Mouse (Mus musculus): ENCODE data around the gene Kcnip2. TPM values are rescaled to one million over a fixed set of nuclear protein-coding genes. Genes with fewer than 3 reads are reported as not detected.

Gene Kcnip2
- total and polyA plus RNA-seq, 3 experiments: not detected

GRCm38 (mm10) chr19:45749243-45750043 lies 66.4 kb downstream of the Kcnip2 start, which contains the start of gene Npm3 (continued):
- TF ChIP-seq HCFC1 (IDR thresholded peaks at IDR 0.05; ENCODE audit: low read depth, low read length) (peak; percentile 72), ZKSCAN1 (IDR thresholded peaks at IDR 0.05; ENCODE audit: borderline replicate concordance, low read depth, low read length) (no peak), MAZ (IDR thresholded peaks at IDR 0.05; ENCODE audit: low read depth, low read length) (no peak), SIN3A (IDR thresholded peaks at IDR 0.05; ENCODE audit: low read length) (peak; percentile 90), MAX (IDR thresholded peaks at IDR 0.05; ENCODE audit: low read length) (peak; percentile 69), ETS1 (conservative IDR thresholded peaks at IDR 0.05; ENCODE audit: low read depth, low read length) (no peak), RCOR1 (conservative IDR thresholded peaks at IDR 0.05; ENCODE audit: low read depth, low read length) (no peak), POLR2AphosphoS2 (IDR thresholded peaks at IDR 0.05; ENCODE audit: low read depth, low read length) (peak; percentile 83), MAFK (IDR thresholded peaks at IDR 0.05; ENCODE audit: insufficient replicate concordance, low read length) (no peak), POLR2A (IDR thresholded peaks at IDR 0.05; ENCODE audit: low read depth, low read length) (peak; percentile 83)

- peaks cover 14 to 42% of the 10 kb centered on the region in 2 experiments for H3K36me3 ChIP-seq (replicated peaks in 1 of 2; ENCODE audit: control insufficient read depth in 1 of 2, insufficient read depth in 1 of 2, low read length in 1 of 2)
Observed at GRCm38 (mm10) chr19:45748691-45749242, 67.1 kb downstream of the Kcnip2 start.

DNA sequence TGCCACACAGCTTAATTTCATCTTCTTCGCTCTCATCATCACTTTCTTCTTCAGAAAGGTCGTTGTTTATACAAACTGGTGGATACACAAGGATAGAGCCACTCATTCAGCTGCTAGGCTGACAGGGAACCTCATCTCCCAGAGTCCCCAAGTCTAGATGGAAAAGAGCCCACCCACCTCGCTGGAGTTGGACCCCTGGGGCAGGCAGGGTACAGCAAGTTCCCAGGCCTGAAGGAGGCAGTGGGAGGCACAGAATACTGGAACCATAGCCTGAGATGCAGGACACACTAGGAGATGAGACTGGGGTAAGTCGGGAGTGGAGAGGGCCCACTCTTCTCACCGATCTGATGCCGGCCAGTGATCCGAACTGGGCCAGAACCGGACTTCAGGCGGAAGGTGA lies 67.7 kb downstream of the Kcnip2 start:
- Histone ChIP-seq H3K4me3 (replicated peaks in 1 of 3; ENCODE audit: low read depth in 2 of 3, low read length in 2 of 3, poor library complexity in 1 of 3) (peak overlapping the region; percentile 59 to 100 (median 99)), H3K9me3 (replicated peaks; ENCODE audit: low read length) (no peaks in the 10 kb centered on the region), H3K9ac (ENCODE audit: insufficient read depth, low read depth) (peak overlapping the region; percentile 91), H3K4me2 (ENCODE audit: insufficient read depth, low read depth, poor library complexity, severe bottlenecking) (peak overlapping the region; percentile 79), H3K79me2 (replicated peaks; ENCODE audit: control insufficient read depth, extremely low read depth, insufficient read depth, poor library complexity, severe bottlenecking) (0 out of 2 replicates have a peak, but pooled peaks cover 3% of the 10 kb centered on the region), H3K27me3 (replicated peaks) (no peaks in the 10 kb centered on the region), H3K36me3 (replicated peaks in 1 of 2; ENCODE audit: control insufficient read depth in 1 of 2, insufficient read depth in 1 of 2, low read length in 1 of 2) (peaks cover 11 to 37% of the 10 kb centered on the region in 2 experiments), H3K27ac (ENCODE audit: insufficient read depth, low read depth) (no peak overlapping the region), H3K4me1 (ENCODE audit: control insufficient read depth in 1 of 2, insufficient read depth in 2 of 2) (peaks cover 5 to 45% of the 10 kb centered on the region in 2 experiments)
- TF ChIP-seq ZNF384 (IDR thresholded peaks at IDR 0.05; ENCODE audit: low read depth, low read length) (no peak), POLR2A (IDR thresholded peaks at IDR 0.05; ENCODE audit: low read depth, low read length) (peak; percentile 34; the same call in 1 of the 2 replicates)
- in situ Hi-C loops (cut with MboI; ENCODE audit: low pct_ligation_motif_present, low pct_unique_long_range_greater_than_20kb, low sequenced_read_pairs) (loop anchor here (5.0 to 10.0 kb wide), 2 partner anchors 176 to 533 kb away; no protein-coding TSS in a partner anchor), dilution Hi-C loops (cut with MboI; ENCODE audit: extremely low pct_ligation_motif_present, extremely low pct_unique_long_range_greater_than_20kb, low sequenced_read_pairs) (no loop called here)
- DNase-seq (ENCODE audit: extremely low read depth): peak; percentile 8

More at GRCm38 (mm10) chr19:45748691-45749242, 67.1 kb downstream of the Kcnip2 start:
- Histone ChIP-seq H3K4me2 (ENCODE audit: insufficient read depth, low read depth, poor library complexity, severe bottlenecking) (peak overlapping the region; percentile 79), H3K9me3 (replicated peaks; ENCODE audit: low read length) (no peaks in the 10 kb centered on the region), H3K9ac (ENCODE audit: insufficient read depth, low read depth) (peak overlapping the region; percentile 91), H3K4me3 (replicated peaks in 1 of 3; ENCODE audit: low read depth in 2 of 3, low read length in 2 of 3, poor library complexity in 1 of 3) (peak overlapping the region; percentile 59 to 100 (median 99)), H3K27ac (ENCODE audit: insufficient read depth, low read depth) (0 out of 2 replicates have a peak overlapping the region, but pooled peaks have one; percentile 22), H3K79me2 (replicated peaks; ENCODE audit: control insufficient read depth, extremely low read depth, insufficient read depth, poor library complexity, severe bottlenecking) (0 out of 2 replicates have a peak, but pooled peaks cover 3% of the 10 kb centered on the region), H3K27me3 (replicated peaks) (no peaks in the 10 kb centered on the region), H3K4me1 (ENCODE audit: control insufficient read depth in 1 of 2, insufficient read depth in 2 of 2) (peaks cover 5 to 45% of the 10 kb centered on the region in 2 experiments)
- dilution Hi-C loops (cut with MboI; ENCODE audit: extremely low pct_ligation_motif_present, extremely low pct_unique_long_range_greater_than_20kb, low sequenced_read_pairs) (no loop called here), in situ Hi-C loops (cut with MboI; ENCODE audit: low pct_ligation_motif_present, low pct_unique_long_range_greater_than_20kb, low sequenced_read_pairs) (loop anchor here (5.0 to 10.0 kb wide), 2 partner anchors 176 to 534 kb away; no protein-coding TSS in a partner anchor)
- peak; percentile 21 for DNase-seq (ENCODE audit: extremely low read depth)
- TF ChIP-seq CHD1 (IDR thresholded peaks at IDR 0.05; ENCODE audit: low read depth, low read length): no peak
- no peak for TF ChIP-seq NELFE (IDR thresholded peaks at IDR 0.05; ENCODE audit: low read depth, low read length)
- no peak for TF ChIP-seq MAZ (IDR thresholded peaks at IDR 0.05; ENCODE audit: low read depth, low read length)
- no peak for TF ChIP-seq JUN (IDR thresholded peaks at IDR 0.05; ENCODE audit: insufficient read depth, low read depth, low read length)
- no peak for TF ChIP-seq RAD21 (IDR thresholded peaks at IDR 0.05; ENCODE audit: low read depth, low read length)
- TF ChIP-seq RCOR1 (conservative IDR thresholded peaks at IDR 0.05; ENCODE audit: low read depth, low read length): no peak
- TF ChIP-seq HCFC1 (IDR thresholded peaks at IDR 0.05; ENCODE audit: low read depth, low read length): no peak
- no peak for TF ChIP-seq USF1 (IDR thresholded peaks at IDR 0.05; ENCODE audit: low read depth, low read length)
- no peak for TF ChIP-seq ZKSCAN1 (IDR thresholded peaks at IDR 0.05; ENCODE audit: borderline replicate concordance, low read depth, low read length)
- no peak for TF ChIP-seq ZNF384 (IDR thresholded peaks at IDR 0.05; ENCODE audit: low read depth, low read length)
- no peak for TF ChIP-seq POLR2AphosphoS2 (IDR thresholded peaks at IDR 0.05; ENCODE audit: low read depth, low read length)
